Mouse (Mus musculus): ENCODE data around the gene Cmbl. TPM values are rescaled to one million over a fixed set of nuclear protein-coding genes. Genes with fewer than 3 reads are reported as not detected.

The Cmbl gene
- polyA plus RNA-seq, 1 experiment from 2014 or later = 5.4 TPM

DNA sequence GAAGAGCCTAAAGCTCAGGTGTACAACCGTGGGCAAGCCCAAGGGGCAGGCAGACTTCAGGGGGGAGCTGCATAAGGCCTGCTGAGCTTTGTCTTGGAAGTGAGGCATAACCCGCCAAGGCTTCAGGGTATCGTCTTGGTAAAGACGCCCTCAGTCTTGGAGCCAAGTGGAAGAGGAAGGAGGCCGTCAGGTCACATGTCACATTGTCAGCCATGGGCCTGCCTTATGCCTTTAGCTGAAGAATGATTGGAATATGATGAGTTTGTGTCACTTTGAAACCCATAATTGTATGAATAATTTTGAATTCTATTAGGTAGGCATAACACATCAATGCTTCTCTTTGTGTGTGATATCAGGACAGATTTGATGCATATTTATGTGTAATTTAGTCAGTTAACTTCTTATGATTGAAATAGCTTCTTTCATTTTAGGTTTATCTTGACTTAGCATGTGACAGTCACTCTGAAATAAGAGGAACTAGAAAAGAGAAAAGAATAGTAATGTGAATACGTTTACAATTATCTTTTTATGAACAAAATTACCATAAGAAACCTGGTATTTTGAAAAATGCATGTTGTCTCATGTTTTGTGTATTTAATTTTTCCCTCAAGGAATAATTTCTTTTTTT is 48.8 kb downstream of the Cmbl start:
- H3K27ac ChIP-seq (replicated peaks; ENCODE audit: low read depth, low read length) = no peak overlapping the region
- H3K9me3 ChIP-seq (ENCODE audit: control insufficient read depth, low read length) = no peaks in the 10 kb centered on the region
- H3K4me3 ChIP-seq (replicated peaks; ENCODE audit: low read depth, low read length) = no peak overlapping the region
- 91% methylated on average over 6 of the region's 6 CpGs for WGBS
- peaks cover 37% of the 10 kb centered on the region for H3K36me3 ChIP-seq (ENCODE audit: control insufficient read depth, insufficient read depth, low read length)
- no peak overlapping the region for H3K9ac ChIP-seq (replicated peaks; ENCODE audit: low read length)
- H3K4me2 ChIP-seq (ENCODE audit: low read length) = no peak overlapping the region
- DNase-seq = no peak
- no peaks in the 10 kb centered on the region for H3K27me3 ChIP-seq (ENCODE audit: control insufficient read depth, insufficient read depth, low read length)
- no peak for ATAC-seq (ENCODE audit: low FRiP score, low TSS enrichment)
- no peaks in the 10 kb centered on the region for H3K4me1 ChIP-seq (ENCODE audit: control insufficient read depth, insufficient read depth, low read length)

DNA sequence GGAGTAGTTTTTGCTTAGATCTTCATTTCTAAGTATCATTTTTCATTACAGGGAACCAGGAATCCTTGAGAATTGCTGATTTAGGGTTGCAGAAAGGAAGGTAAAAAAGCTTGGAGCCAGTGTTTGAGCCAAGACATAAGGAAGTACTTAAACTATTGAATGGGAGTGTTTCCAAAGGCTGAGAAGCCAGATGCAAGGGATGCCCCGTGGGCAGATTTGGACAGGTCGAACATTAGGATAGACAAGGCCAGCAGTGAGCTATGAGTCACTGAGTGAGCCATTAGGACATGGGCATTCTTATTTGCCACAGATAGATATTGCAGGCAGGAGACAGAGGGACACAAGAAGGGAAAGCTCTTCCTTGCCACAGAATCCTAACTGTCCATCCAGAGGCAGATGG is 49.5 kb downstream of the Cmbl start:
- Histone ChIP-seq H3K4me3 (replicated peaks; ENCODE audit: low read depth, low read length) (no peak overlapping the region), H3K9me3 (ENCODE audit: control insufficient read depth, low read length) (no peaks in the 10 kb centered on the region), H3K9ac (replicated peaks; ENCODE audit: low read length) (no peak overlapping the region), H3K4me1 (ENCODE audit: control insufficient read depth, insufficient read depth, low read length) (no peaks in the 10 kb centered on the region), H3K4me2 (ENCODE audit: low read length) (no peak overlapping the region), H3K36me3 (ENCODE audit: control insufficient read depth, insufficient read depth, low read length) (peaks cover 34% of the 10 kb centered on the region), H3K27me3 (ENCODE audit: control insufficient read depth, insufficient read depth, low read length) (no peaks in the 10 kb centered on the region), H3K27ac (replicated peaks; ENCODE audit: low read depth, low read length) (no peak overlapping the region)
- ATAC-seq (ENCODE audit: low FRiP score, low TSS enrichment) = no peak
- no peak for DNase-seq
- 97% methylated on average over 2 of the region's 2 CpGs for WGBS

DNA sequence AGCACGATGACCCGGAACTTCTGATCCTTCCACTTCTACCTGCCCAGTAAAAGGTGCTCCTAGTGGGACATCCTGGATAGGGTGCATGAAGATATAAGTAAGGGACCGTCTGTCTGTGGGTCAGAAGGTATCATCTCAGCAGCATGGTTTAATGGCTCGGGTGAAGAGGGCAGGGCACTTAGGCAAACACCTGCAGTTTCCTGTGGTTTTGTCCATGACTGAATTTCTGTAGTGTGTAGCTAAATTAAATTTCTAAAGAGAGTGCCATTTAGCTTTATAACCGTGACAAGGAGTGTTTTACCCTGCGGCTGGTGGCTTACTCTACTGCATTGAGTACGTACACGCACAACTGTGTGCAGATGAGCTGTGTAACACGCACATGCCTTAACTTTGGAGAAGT is 52.1 kb downstream of the Cmbl start:
- H3K4me1 ChIP-seq (ENCODE audit: control insufficient read depth, insufficient read depth, low read length) = no peaks in the 10 kb centered on the region
- DNase-seq (no peak), ATAC-seq (ENCODE audit: low FRiP score, low TSS enrichment) (no peak)
- H3K4me3 ChIP-seq (replicated peaks; ENCODE audit: low read depth, low read length) = no peak overlapping the region
- H3K36me3 ChIP-seq (ENCODE audit: control insufficient read depth, insufficient read depth, low read length) = peaks cover 41% of the 10 kb centered on the region
- no peak overlapping the region for H3K9ac ChIP-seq (replicated peaks; ENCODE audit: low read length)
- no peak overlapping the region for H3K4me2 ChIP-seq (ENCODE audit: low read length)
- no peak overlapping the region for H3K27ac ChIP-seq (replicated peaks; ENCODE audit: low read depth, low read length)
- no peaks in the 10 kb centered on the region for H3K27me3 ChIP-seq (ENCODE audit: control insufficient read depth, insufficient read depth, low read length)
- no peaks in the 10 kb centered on the region for H3K9me3 ChIP-seq (ENCODE audit: control insufficient read depth, low read length)
- 93% methylated on average over 9 of the region's 9 CpGs for WGBS

DNA sequence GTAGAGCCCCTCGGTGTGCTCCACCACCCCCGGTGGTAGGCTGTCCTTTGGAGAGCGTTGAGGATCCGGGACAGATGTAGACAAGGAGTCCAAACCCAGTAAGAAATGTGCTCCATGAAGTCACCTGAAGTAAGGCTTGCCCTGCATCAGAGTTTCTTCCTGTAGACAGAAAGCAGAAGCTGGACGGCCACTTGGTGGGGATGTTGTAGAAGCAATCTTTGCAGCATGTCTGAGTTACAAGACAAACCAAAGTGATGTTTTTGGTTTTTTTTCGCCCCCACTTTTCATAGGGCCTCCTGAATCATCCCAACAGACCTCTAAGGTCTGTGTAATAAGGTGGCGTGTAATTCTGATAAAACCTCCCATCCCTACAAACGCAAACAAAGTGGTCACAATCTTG is 54.3 kb downstream of the Cmbl start:
- WGBS = 93% methylated on average over 8 of the region's 8 CpGs
- H3K9me3 ChIP-seq (ENCODE audit: control insufficient read depth, low read length) = no peaks in the 10 kb centered on the region
- H3K4me3 ChIP-seq (replicated peaks; ENCODE audit: low read depth, low read length) = no peak overlapping the region
- no peak overlapping the region for H3K27ac ChIP-seq (replicated peaks; ENCODE audit: low read depth, low read length)
- DNase-seq = peak; percentile 46
- H3K4me1 ChIP-seq (ENCODE audit: control insufficient read depth, insufficient read depth, low read length) = no peaks in the 10 kb centered on the region
- H3K27me3 ChIP-seq (ENCODE audit: control insufficient read depth, insufficient read depth, low read length) = no peaks in the 10 kb centered on the region
- ATAC-seq (ENCODE audit: low FRiP score, low TSS enrichment) = no peak
- no peak overlapping the region for H3K4me2 ChIP-seq (ENCODE audit: low read length)
- no peak overlapping the region for H3K9ac ChIP-seq (replicated peaks; ENCODE audit: low read length)
- peaks cover 31% of the 10 kb centered on the region for H3K36me3 ChIP-seq (ENCODE audit: control insufficient read depth, insufficient read depth, low read length)

DNA sequence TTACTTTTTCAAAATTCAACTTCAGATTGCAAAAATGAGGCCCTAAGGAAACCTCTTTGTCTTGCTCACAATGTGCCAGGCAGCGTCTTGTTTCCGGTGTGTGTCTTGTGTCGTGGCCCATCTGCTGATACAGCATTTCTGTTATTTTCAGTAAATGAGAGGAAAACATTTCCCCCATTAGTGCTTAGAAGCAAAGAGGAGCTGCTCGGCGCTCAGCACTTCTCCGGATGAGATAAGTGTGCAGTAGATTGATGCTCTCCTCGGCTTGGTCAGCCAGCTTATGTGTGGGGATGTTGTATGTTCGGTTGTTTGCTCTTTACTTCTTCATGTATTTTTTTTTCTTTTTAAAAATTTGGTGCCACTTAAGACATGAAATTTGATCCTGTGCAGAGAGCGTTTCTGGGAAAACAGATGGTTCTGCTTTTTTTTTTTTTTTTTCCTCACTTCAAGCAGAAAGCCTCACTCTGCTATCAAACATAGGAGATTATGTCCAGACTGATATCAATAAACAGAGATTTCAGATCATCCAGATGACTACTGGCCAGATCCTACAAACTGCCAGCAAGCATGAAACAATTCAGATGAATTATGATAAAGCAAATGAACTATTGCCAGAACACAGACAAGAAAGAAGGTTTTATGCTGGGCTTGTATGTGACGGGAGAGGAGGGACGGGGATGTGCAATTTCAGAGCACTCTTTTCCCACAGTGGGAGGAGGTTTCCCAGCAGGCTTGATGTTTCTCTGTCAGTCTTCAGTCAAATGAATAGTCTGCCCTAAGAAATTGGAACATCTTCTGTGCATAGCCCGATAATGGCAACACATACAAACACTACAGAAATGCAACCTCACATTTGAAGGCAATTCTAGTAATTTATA is 62.3 kb downstream of the Cmbl start:
- DNase-seq (peak; percentile 26), ATAC-seq (ENCODE audit: low FRiP score, low TSS enrichment) (no peak)
- Histone ChIP-seq H3K27me3 (ENCODE audit: control insufficient read depth, insufficient read depth, low read length) (no peaks in the 10 kb centered on the region), H3K36me3 (ENCODE audit: control insufficient read depth, insufficient read depth, low read length) (no peaks in the 10 kb centered on the region), H3K4me3 (replicated peaks; ENCODE audit: low read depth, low read length) (no peak overlapping the region), H3K9ac (replicated peaks; ENCODE audit: low read length) (no peak overlapping the region), H3K4me1 (ENCODE audit: control insufficient read depth, insufficient read depth, low read length) (no peaks in the 10 kb centered on the region), H3K9me3 (ENCODE audit: control insufficient read depth, low read length) (no peaks in the 10 kb centered on the region), H3K4me2 (ENCODE audit: low read length) (no peak overlapping the region), H3K27ac (replicated peaks; ENCODE audit: low read depth, low read length) (no peak overlapping the region)
- 63% methylated on average over 12 of the region's 12 CpGs for WGBS

DNA sequence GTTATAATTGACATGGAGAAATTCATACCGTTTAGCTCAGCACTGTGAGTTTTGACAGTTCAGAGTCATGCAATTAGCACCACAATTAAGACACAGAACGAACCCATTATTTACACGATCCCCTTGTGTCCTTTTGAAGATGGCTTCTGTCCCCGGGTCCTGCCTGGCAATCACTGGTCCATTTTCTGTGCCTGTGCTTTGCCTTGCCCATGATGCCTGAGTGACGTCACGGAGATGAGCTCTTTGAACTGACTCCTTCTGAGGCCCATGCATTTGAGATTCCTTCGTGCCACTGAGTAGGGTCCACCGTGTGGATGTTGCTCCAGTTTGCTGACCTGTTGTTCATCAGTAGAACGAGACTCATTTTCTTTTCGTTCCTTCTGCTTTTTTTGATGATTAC is 63.0 kb downstream of the Cmbl start:
- no peak for ATAC-seq (ENCODE audit: low FRiP score, low TSS enrichment)
- H3K27me3 ChIP-seq (ENCODE audit: control insufficient read depth, insufficient read depth, low read length) = no peaks in the 10 kb centered on the region
- H3K9me3 ChIP-seq (ENCODE audit: control insufficient read depth, low read length) = no peaks in the 10 kb centered on the region
- H3K27ac ChIP-seq (replicated peaks; ENCODE audit: low read depth, low read length) = no peak overlapping the region
- 69% methylated on average over 10 of the region's 10 CpGs for WGBS
- H3K4me3 ChIP-seq (replicated peaks; ENCODE audit: low read depth, low read length) = no peak overlapping the region
- H3K4me2 ChIP-seq (ENCODE audit: low read length) = no peak overlapping the region
- DNase-seq = peak; percentile 13
- H3K9ac ChIP-seq (replicated peaks; ENCODE audit: low read length) = no peak overlapping the region
- H3K36me3 ChIP-seq (ENCODE audit: control insufficient read depth, insufficient read depth, low read length) = no peaks in the 10 kb centered on the region
- H3K4me1 ChIP-seq (ENCODE audit: control insufficient read depth, insufficient read depth, low read length) = no peaks in the 10 kb centered on the region

DNA sequence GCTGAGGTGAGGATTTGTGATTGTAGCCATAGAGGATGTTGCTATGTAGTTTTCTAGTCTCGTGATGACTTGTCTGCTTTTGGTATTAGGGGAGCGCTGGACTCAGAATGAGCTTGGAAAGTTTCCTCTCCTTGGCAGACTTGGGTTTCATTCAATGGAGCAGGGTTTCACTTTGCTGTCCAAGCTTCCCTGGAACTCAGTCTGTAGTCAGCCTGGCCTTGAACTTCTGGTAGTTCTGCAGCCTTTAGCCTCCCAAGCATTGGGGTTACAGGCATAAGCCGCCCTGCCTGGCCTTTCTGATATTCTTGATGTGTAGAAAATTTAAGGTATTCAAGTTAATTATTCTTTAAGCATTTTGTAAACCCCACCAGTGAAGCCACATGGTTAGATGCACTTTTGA is 64.4 kb downstream of the Cmbl start:
- no peak for DNase-seq
- H3K4me2 ChIP-seq (ENCODE audit: low read length) = no peak overlapping the region
- no peak overlapping the region for H3K4me3 ChIP-seq (replicated peaks; ENCODE audit: low read depth, low read length)
- no peaks in the 10 kb centered on the region for H3K4me1 ChIP-seq (ENCODE audit: control insufficient read depth, insufficient read depth, low read length)
- no peaks in the 10 kb centered on the region for H3K36me3 ChIP-seq (ENCODE audit: control insufficient read depth, insufficient read depth, low read length)
- no peaks in the 10 kb centered on the region for H3K9me3 ChIP-seq (ENCODE audit: control insufficient read depth, low read length)
- 95% methylated on average over 3 of the region's 3 CpGs for WGBS
- no peaks in the 10 kb centered on the region for H3K27me3 ChIP-seq (ENCODE audit: control insufficient read depth, insufficient read depth, low read length)
- H3K9ac ChIP-seq (replicated peaks; ENCODE audit: low read length) = no peak overlapping the region
- ATAC-seq (ENCODE audit: low FRiP score, low TSS enrichment) = no peak
- no peak overlapping the region for H3K27ac ChIP-seq (replicated peaks; ENCODE audit: low read depth, low read length)

DNA sequence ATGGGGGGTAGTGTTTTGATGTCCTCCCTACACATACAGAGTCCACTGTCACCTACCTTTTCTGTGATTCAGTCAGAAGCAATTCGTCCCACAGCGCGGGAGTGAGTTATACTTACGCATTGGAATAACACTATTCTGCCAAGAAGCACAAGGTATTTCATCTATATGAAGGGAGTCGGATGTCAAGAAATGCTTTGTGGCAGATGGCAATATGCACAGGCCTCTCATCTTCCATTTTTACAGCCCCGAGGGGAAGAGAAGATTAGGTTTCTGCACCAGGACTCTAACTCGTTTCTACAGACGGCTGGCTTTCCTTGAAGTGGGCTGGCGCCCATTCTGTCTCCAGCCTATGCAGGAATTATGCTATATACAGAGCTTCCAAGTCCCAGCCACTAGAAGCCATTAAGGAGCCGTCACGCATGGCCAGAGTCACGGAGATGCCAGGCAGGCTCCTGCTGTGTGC is 66.2 kb downstream of the Cmbl start:
- peak; percentile 29 for DNase-seq
- WGBS = 65% methylated on average over 12 of the region's 12 CpGs

DNA sequence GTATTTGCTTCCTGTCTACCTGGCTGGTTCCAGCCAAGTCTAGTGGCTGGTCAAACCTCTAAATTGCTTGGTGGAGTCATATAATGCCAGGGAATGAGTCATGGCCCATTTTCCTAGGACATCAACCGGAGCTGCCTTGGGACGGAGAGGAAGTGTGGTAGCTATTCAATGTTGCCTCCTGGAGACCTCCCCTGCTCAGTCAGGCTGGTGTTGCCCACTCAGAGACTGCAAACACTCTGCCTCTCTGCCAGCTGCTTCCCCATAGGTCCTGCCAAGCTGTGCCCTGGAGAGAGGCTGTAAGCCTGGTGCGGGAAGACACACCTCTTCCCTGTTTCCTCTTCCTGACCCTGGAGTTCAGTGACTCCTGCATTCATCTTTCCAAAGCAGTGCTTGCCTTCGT is 67.3 kb downstream of the Cmbl start:
- H3K27me3 ChIP-seq (ENCODE audit: control insufficient read depth, insufficient read depth, low read length) = no peaks in the 10 kb centered on the region
- no peak overlapping the region for H3K4me2 ChIP-seq (ENCODE audit: low read length)
- 96% methylated on average over 4 of the region's 4 CpGs for WGBS

More for the DNA sequence above, 66.2 kb downstream of the Cmbl start:
- H3K36me3 ChIP-seq (ENCODE audit: control insufficient read depth, insufficient read depth, low read length) = no peaks in the 10 kb centered on the region
- no peak for ATAC-seq (ENCODE audit: low FRiP score, low TSS enrichment)
- H3K9me3 ChIP-seq (ENCODE audit: control insufficient read depth, low read length) = no peaks in the 10 kb centered on the region
- H3K4me1 ChIP-seq (ENCODE audit: control insufficient read depth, insufficient read depth, low read length) = no peaks in the 10 kb centered on the region
- no peak overlapping the region for H3K27ac ChIP-seq (replicated peaks; ENCODE audit: low read depth, low read length)
- H3K4me2 ChIP-seq (ENCODE audit: low read length) = no peak overlapping the region
- no peak overlapping the region for H3K9ac ChIP-seq (replicated peaks; ENCODE audit: low read length)
- H3K27me3 ChIP-seq (ENCODE audit: control insufficient read depth, insufficient read depth, low read length) = no peaks in the 10 kb centered on the region
- H3K4me3 ChIP-seq (replicated peaks; ENCODE audit: low read depth, low read length) = no peak overlapping the region

More for the DNA sequence above, 67.3 kb downstream of the Cmbl start:
- no peak overlapping the region for H3K27ac ChIP-seq (replicated peaks; ENCODE audit: low read depth, low read length)
- no peak for ATAC-seq (ENCODE audit: low FRiP score, low TSS enrichment)
- H3K9me3 ChIP-seq (ENCODE audit: control insufficient read depth, low read length) = no peaks in the 10 kb centered on the region
- no peak overlapping the region for H3K4me3 ChIP-seq (replicated peaks; ENCODE audit: low read depth, low read length)
- H3K4me1 ChIP-seq (ENCODE audit: control insufficient read depth, insufficient read depth, low read length) = no peaks in the 10 kb centered on the region
- DNase-seq = no peak
- no peak overlapping the region for H3K9ac ChIP-seq (replicated peaks; ENCODE audit: low read length)
- no peaks in the 10 kb centered on the region for H3K36me3 ChIP-seq (ENCODE audit: control insufficient read depth, insufficient read depth, low read length)

Measured in midbrain, embryonic 14.5 days (tissue).